Mouse (Mus musculus): Measurements from ENCODE around the gene Hp1bp3. TPM values are rescaled to one million over a fixed set of nuclear protein-coding genes. Genes with fewer than 3 reads are reported as not detected.

Gene Hp1bp3
- polyA plus RNA-seq, 1 experiment from 2014 or later = 183 TPM

Other genes starting within 250 kb of the Hp1bp3 start
- 46.4 and 56.9 TPM in 2 replicates for gene Eif4g3, start 223.3 kb upstream of the Hp1bp3 start, polyA plus RNA-seq (2014; fragmentation: Nextera tagmentation; extraction: Ambion mirVana)
- 1.8 and 2.9 TPM in 2 replicates for gene Sh2d5, start 34.1 kb downstream of the Hp1bp3 start, polyA plus RNA-seq (2014; fragmentation: Nextera tagmentation; extraction: Ambion mirVana)
- 0.25 and 0.31 TPM in 2 replicates for gene Kif17, start 34.1 kb downstream of the Hp1bp3 start, polyA plus RNA-seq (2014; fragmentation: Nextera tagmentation; extraction: Ambion mirVana)
- 214 and 227 TPM in 2 replicates for gene Ddost, start 88.4 kb downstream of the Hp1bp3 start, polyA plus RNA-seq (2014; fragmentation: Nextera tagmentation; extraction: Ambion mirVana)
- 19.9 and 24.5 TPM in 2 replicates for gene Pink1, start 110.0 kb downstream of the Hp1bp3 start, polyA plus RNA-seq (2014; fragmentation: Nextera tagmentation; extraction: Ambion mirVana)
- 3.0 and 3.9 TPM in 2 replicates for gene Cda, start 151.7 kb downstream of the Hp1bp3 start, polyA plus RNA-seq (2014; fragmentation: Nextera tagmentation; extraction: Ambion mirVana)
- gene Fam43b, start 180.2 kb downstream of the Hp1bp3 start, polyA plus RNA-seq (2014; fragmentation: Nextera tagmentation; extraction: Ambion mirVana) = 0.11 TPM in 1 of 2 replicates, not detected in the other
- 16.0 and 16.6 TPM in 2 replicates for gene Mul1, start 218.4 kb downstream of the Hp1bp3 start, polyA plus RNA-seq (2014; fragmentation: Nextera tagmentation; extraction: Ambion mirVana)
- 6.0 and 6.4 TPM in 2 replicates for gene Camk2n1, start 238.0 kb downstream of the Hp1bp3 start, polyA plus RNA-seq (2014; fragmentation: Nextera tagmentation; extraction: Ambion mirVana)